Mouse (Mus musculus): ENCODE results near the gene Anks3. TPM values are rescaled to one million over a fixed set of nuclear protein-coding genes. Genes with fewer than 3 reads are reported as not detected.

The Anks3 gene
- 10 to 100 TPM; 67.3 to 68.3 TPM for total RNA-seq (2021)
- long read RNA-seq, experiment 1, transcript Anks3-201 (17 exons, 2,398 nt), result major isoform, 11 of 51 reads
- long read RNA-seq, experiment 1, partial matches to known transcripts, result 4 of 51 reads
- long read RNA-seq, experiment 1, other reads (novel, unspliced or antisense), result 36 of 51 reads
- long read RNA-seq, experiment 2, transcript Anks3-201 (17 exons, 2,398 nt), result major isoform, 6 of 25 reads
- long read RNA-seq, experiment 2, partial matches to known transcripts, result 7 of 25 reads
- long read RNA-seq, experiment 2, other reads (novel, unspliced or antisense), result 10 of 25 reads

- H3K27ac ChIP-seq, result peak within 1 kb of the TSS; percentile 96
- H3K4me3 ChIP-seq, result peak within 1 kb of the TSS; percentile 88
- intact Hi-C loops (cut with DNase I), result loop anchor here (1.0 to 2.0 kb wide), 2 partner anchors 49 to 84 kb away; partner anchors contain the start of genes Rogdi and Ubald1
- peak; percentile 99 for DNase-seq (ENCODE audit: extremely low spot score in 1 of 2, low spot score in 2 of 2)
- no peak for TF ChIP-seq CTCF (IDR thresholded peaks at IDR 0.05)
Measured at GRCm38 (mm10) chr16:4963797-4964709, at the start of gene Anks3. Gene Anks3 (minus strand): TSS chr16:4964205.

GRCm38 (mm10) chr16:5013054-5013838 lies 49.2 kb upstream of the Anks3 start, which contains the start of gene Rogdi:
Gene Rogdi (minus strand): TSS chr16:5013553.
- DNase-seq (ENCODE audit: extremely low spot score in 1 of 2, low spot score in 2 of 2), result peak; percentile 96 to 98
- intact Hi-C loops (cut with DNase I), result loop anchor here (2.0 kb wide), 2 partner anchors 34 to 48 kb away; partner anchors contain the start of gene Anks3
- Histone ChIP-seq H3K27ac (peak within 1 kb of the TSS; percentile 89), H3K4me3 (peak within 1 kb of the TSS; percentile 89)
- peak; percentile 7; the same call in 1 of the 2 replicates for TF ChIP-seq CTCF (IDR thresholded peaks at IDR 0.05)

- no peak for DNase-seq (ENCODE audit: extremely low spot score in 1 of 2, low spot score in 2 of 2)
- H3K27ac ChIP-seq, result peak overlapping the region; percentile 89
- intact Hi-C loops (cut with DNase I), result loop anchor here (2.0 kb wide), 2 partner anchors 34 to 48 kb away; partner anchors contain the start of gene Anks3
- no peak for TF ChIP-seq CTCF (IDR thresholded peaks at IDR 0.05)
- peak overlapping the region; percentile 89 for H3K4me3 ChIP-seq
Measured at GRCm38 (mm10) chr16:5012036-5013005, 48.3 kb upstream of the Anks3 start.

- Histone ChIP-seq H3K4me3 (no peak overlapping the region), H3K27ac (no peak overlapping the region)
- no peak for DNase-seq (ENCODE audit: extremely low spot score in 1 of 2, low spot score in 2 of 2)
- TF ChIP-seq CTCF (IDR thresholded peaks at IDR 0.05), result no peak
- intact Hi-C loops (cut with DNase I), result no loop called here
Measured at GRCm38 (mm10) chr16:5011285-5011684, 47.3 kb upstream of the Anks3 start.

- DNase-seq (ENCODE audit: extremely low spot score in 1 of 2, low spot score in 2 of 2), result no peak
- intact Hi-C loops (cut with DNase I), result no loop called here
- no peak overlapping the region for H3K4me3 ChIP-seq
- TF ChIP-seq CTCF (IDR thresholded peaks at IDR 0.05), result no peak
- H3K27ac ChIP-seq, result no peak overlapping the region
Measured at GRCm38 (mm10) chr16:5010371-5010935, 46.4 kb upstream of the Anks3 start.

- Histone ChIP-seq H3K4me3 (no peak overlapping the region), H3K27ac (no peak overlapping the region)
- DNase-seq (ENCODE audit: extremely low spot score in 1 of 2, low spot score in 2 of 2), result no peak
- intact Hi-C loops (cut with DNase I), result no loop called here
- no peak for TF ChIP-seq CTCF (IDR thresholded peaks at IDR 0.05)
Measured at GRCm38 (mm10) chr16:5008076-5008475, 44.1 kb upstream of the Anks3 start.

GRCm38 (mm10) chr16:5007492-5007891 lies 43.5 kb upstream of the Anks3 start:
- no peak for TF ChIP-seq CTCF (IDR thresholded peaks at IDR 0.05)
- DNase-seq (ENCODE audit: extremely low spot score in 1 of 2, low spot score in 2 of 2), result no peak
- no peak overlapping the region for H3K4me3 ChIP-seq
- no peak overlapping the region for H3K27ac ChIP-seq
- intact Hi-C loops (cut with DNase I), result no loop called here

- Histone ChIP-seq H3K4me3 (no peak within 1 kb of the TSS), H3K27ac (no peak within 1 kb of the TSS)
- intact Hi-C loops (cut with DNase I), result no loop called here
- no peak for DNase-seq (ENCODE audit: extremely low spot score in 1 of 2, low spot score in 2 of 2)
- no peak for TF ChIP-seq CTCF (IDR thresholded peaks at IDR 0.05)
Measured at GRCm38 (mm10) chr16:5007067-5007466, 43.1 kb upstream of the Anks3 start, which contains the start of gene Smim22. Gene Smim22 (plus strand): TSS chr16:5007288.

GRCm38 (mm10) chr16:5000611-5001010 lies 36.6 kb upstream of the Anks3 start:
- no peak for DNase-seq (ENCODE audit: extremely low spot score in 1 of 2, low spot score in 2 of 2)
- no peak overlapping the region for H3K27ac ChIP-seq
- H3K4me3 ChIP-seq, result no peak overlapping the region
- intact Hi-C loops (cut with DNase I), result no loop called here
- TF ChIP-seq CTCF (IDR thresholded peaks at IDR 0.05), result no peak

GRCm38 (mm10) chr16:4998984-4999383 lies 35.0 kb upstream of the Anks3 start:
- no peak for TF ChIP-seq CTCF (IDR thresholded peaks at IDR 0.05)

More at GRCm38 (mm10) chr16:4998984-4999383, 35.0 kb upstream of the Anks3 start:
- H3K4me3 ChIP-seq, result no peak overlapping the region
- no peak overlapping the region for H3K27ac ChIP-seq
- DNase-seq (ENCODE audit: extremely low spot score in 1 of 2, low spot score in 2 of 2), result no peak
- intact Hi-C loops (cut with DNase I), result no loop called here

All from left cerebral cortex, adult 2 months (tissue).